Mouse (Mus musculus) lung, postnatal 0 days (tissue): ENCODE data around the gene Khdc1a. TPM values are rescaled to one million over a fixed set of nuclear protein-coding genes. Genes with fewer than 3 reads are reported as not detected.
"Not testable (repeated sequence)": the region's sequence is repeated elsewhere in the genome, so short reads cannot be mapped to it uniquely, and the experiment has no call there.

Experiments used
- ATAC-seq: fragments of 200-750 bp; cut with Nextera tagmentation; 2 replicates; pipeline ENCODE4 v1.8.0; 2017; ENCODE audit warnings: moderate library complexity
- DNase-seq: peaks from one replicate; pipeline ENCODE4 v3.0.0-alpha.2; 2016; ENCODE audit warnings: low spot score
- H3K27ac ChIP-seq: fragments of 300-500 bp; sonication (generic); 2 replicates; pipeline ENCODE4 v1.5.1; 2014; ENCODE audit warnings: antibody characterized with exemption, mild to moderate bottlenecking, low read length, mixed read lengths
- H3K27me3 ChIP-seq: fragments of 300-500 bp; sonication (generic); replicated peaks from 2 replicates; pipeline ENCODE4 v1.6.1; 2014; ENCODE audit warnings: low read length, mixed read lengths; ENCODE audit not compliant: insufficient read depth
- H3K36me3 ChIP-seq: fragments of 300-500 bp; sonication (generic); 2 replicates; pipeline ENCODE4 v1.6.1; 2014; ENCODE audit warnings: low read length, mixed read lengths; ENCODE audit not compliant: insufficient read depth
- H3K4me1 ChIP-seq: fragments of 300-500 bp; sonication (generic); 2 replicates; pipeline ENCODE4 v1.6.1; 2014; ENCODE audit warnings: antibody characterized with exemption, low read depth, low read length, mixed read lengths; ENCODE audit not compliant: insufficient read depth
- H3K4me2 ChIP-seq: fragments of 300-500 bp; sonication (generic); replicated peaks from 2 replicates; pipeline ENCODE4 v1.6.1; 2014; ENCODE audit warnings: low read depth, mild to moderate bottlenecking, low read length, moderate library complexity, mixed read lengths
- H3K4me3 ChIP-seq: fragments of 300-500 bp; sonication (generic); 2 replicates; pipeline ENCODE4 v1.5.1; 2014; ENCODE audit warnings: low read depth, low read length
- H3K9ac ChIP-seq: fragments of 300-500 bp; sonication (generic); replicated peaks from 2 replicates; pipeline ENCODE4 v1.6.1; 2014; ENCODE audit warnings: low read depth, mild to moderate bottlenecking
- H3K9me3 ChIP-seq: fragments of 300-500 bp; sonication (generic); 2 replicates; pipeline ENCODE4 v1.6.1; 2016; ENCODE audit warnings: low read length, mixed read lengths
- CTCF ChIP-seq: IDR thresholded peaks from 2 replicates; pipeline ENCODE4 v1.5.1; 2016; ENCODE audit warnings: antibody characterized with exemption, mild to moderate bottlenecking
- EP300 ChIP-seq: IDR thresholded peaks from 2 replicates; pipeline ENCODE4 v1.6.1; 2016; ENCODE audit warnings: antibody characterized with exemption, mild to moderate bottlenecking, control low read depth
- WGBS: fragments of 180-500 bp; shearing (Covaris S2); extraction: QIAGEN DNeasy Blood & Tissue Kit; methylation state at CpG from one replicate; pipeline ENCODE4 v1.1.7; 2014; 5-methylcytosine and 5-hydroxymethylcytosine counted together
- polyA plus RNA-seq: library from polyadenylated mRNA; unstranded; fragments of >200 nt; fragmentation: Nextera tagmentation; extraction: Ambion mirVana; gene quantifications from 2 replicates; pipeline ENCODE4 v1.2.1, GENCODE M21; 2015

The Khdc1a gene
- polyA plus RNA-seq, 1 experiment from 2014 or later = not detected

DNA sequence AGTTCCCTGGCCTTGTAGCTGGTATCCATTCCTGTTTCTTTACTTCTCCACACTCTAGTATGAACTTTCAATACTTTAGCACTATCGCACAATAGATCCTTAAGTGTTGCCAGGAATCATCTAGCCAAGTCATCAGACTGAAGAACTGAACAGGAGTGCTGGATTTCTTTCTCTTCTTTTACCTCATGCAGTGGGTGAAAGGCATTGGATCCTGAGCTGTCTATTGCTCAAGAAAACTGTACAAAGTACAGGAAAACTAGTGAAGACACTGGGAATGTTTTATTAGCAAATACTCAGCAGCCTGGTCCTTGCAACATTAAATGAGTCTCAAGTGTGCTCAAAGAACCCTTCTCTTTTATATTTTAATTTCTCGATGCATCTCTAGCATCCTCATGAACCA is 33.7 kb upstream of the Khdc1a start:
- Histone ChIP-seq H3K4me2 (no peak overlapping the region), H3K27me3 (no peaks in the 10 kb centered on the region), H3K36me3 (no peaks in the 10 kb centered on the region), H3K9ac (no peak overlapping the region), H3K27ac (no peak overlapping the region), H3K4me3 (no peak overlapping the region), H3K4me1 (no peaks in the 10 kb centered on the region), H3K9me3 (no peaks in the 10 kb centered on the region)
- ATAC-seq (no peak), DNase-seq (no peak)
- TF ChIP-seq EP300 (no peak), CTCF (no peak)
- WGBS = 77% methylated on average over 2 of the region's 2 CpGs

DNA sequence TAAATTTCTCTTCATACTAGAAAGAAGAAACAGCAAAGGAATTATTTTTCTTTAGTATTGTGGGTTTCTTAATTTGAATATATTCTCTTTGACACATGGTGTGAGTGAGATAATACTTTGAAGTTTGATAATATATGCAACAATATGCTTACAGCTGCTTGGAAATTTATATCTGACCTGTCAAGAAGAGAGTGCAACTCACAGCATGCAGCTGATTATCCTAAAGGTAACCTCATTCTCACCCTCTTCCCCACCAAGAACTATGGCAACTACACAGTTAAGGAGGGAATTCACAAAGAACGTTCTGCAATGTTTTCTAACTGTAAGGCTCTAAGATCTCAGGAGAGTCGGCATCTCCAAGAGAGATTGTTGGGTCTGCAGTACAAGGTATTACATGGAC is 33.1 kb upstream of the Khdc1a start:
- no peak overlapping the region for H3K4me3 ChIP-seq
- no peaks in the 10 kb centered on the region for H3K27me3 ChIP-seq
- no peak overlapping the region for H3K4me2 ChIP-seq
- no peak overlapping the region for H3K27ac ChIP-seq
- H3K4me1 ChIP-seq = no peaks in the 10 kb centered on the region
- ATAC-seq = no peak
- no peak for DNase-seq
- no peak for TF ChIP-seq EP300
- no peak for TF ChIP-seq CTCF
- H3K36me3 ChIP-seq = no peaks in the 10 kb centered on the region
- H3K9ac ChIP-seq = no peak overlapping the region
- 63% methylated on average over 2 of the region's 2 CpGs for WGBS
- H3K9me3 ChIP-seq = no peaks in the 10 kb centered on the region

DNA sequence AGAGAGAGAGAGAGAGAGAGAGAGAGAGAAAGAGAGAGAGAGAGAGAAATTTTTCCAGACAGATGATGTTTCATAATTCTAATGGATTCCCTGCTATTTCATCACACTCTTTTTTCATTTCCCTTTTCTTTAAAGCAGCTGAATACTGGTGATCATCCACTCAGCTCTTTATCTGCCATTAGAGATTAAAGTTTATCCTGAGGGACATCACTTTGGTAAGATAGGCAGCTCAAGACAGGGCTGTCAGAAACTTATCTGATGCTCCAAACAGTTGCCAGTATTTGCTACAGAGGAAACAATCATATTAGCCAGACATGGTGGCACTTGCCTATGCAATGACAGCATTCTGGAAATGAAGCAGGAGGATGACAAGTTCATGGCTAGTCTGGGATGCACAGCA is 31.2 kb upstream of the Khdc1a start:
- TF ChIP-seq EP300 (no peak), CTCF (no peak)
- no peak for ATAC-seq
- no peak overlapping the region for H3K4me2 ChIP-seq
- H3K9me3 ChIP-seq = no peaks in the 10 kb centered on the region
- DNase-seq = peak; percentile 19
- H3K36me3 ChIP-seq = no peaks in the 10 kb centered on the region
- H3K27me3 ChIP-seq = no peaks in the 10 kb centered on the region
- H3K27ac ChIP-seq = no peak overlapping the region
- no peak overlapping the region for H3K4me3 ChIP-seq
- no peak overlapping the region for H3K9ac ChIP-seq
- H3K4me1 ChIP-seq = no peaks in the 10 kb centered on the region

DNA sequence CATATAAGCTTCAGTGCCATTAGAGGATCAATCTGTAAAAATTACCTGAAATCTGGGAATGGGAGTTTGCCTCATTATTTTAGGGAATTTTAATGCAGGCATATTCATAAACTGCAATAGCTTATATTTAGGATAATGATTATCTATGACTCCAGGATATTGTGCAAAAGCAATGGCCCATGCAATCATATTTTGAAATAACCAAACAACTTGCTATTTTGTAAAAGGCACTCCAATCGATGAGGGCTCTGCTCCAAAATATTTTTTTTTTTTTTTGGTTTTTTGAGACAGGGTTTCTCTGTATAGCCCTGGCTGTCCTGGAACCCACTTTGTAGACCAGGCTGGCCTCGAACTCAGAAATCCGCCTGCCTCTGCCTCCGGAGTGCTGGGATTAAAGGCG is 29.2 kb upstream of the Khdc1a start:
- WGBS = 96% methylated on average over 5 of the region's 5 CpGs

DNA sequence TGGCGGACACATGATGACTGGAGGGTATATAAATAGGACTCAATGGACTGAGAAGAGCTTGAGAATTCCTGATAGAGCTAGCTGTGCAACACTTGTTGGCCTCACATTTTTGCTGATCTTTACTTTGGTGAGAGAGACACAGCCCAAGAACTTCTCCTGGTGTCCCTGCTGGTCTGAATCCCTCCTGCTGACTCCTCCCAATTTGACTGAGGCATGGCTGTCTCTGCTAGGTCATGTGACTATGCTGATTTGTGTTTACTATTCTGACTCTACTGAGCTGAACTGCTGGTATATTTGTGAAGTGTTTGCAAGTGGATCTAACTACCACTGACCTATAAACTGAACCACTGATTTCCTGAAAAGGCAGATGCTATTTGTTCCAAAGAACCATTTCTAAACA is 27.8 kb upstream of the Khdc1a start:
- Histone ChIP-seq H3K4me1 (no peaks in the 10 kb centered on the region), H3K9ac (no peak overlapping the region)
- ATAC-seq = no peak

More for the DNA sequence above, 29.2 kb upstream of the Khdc1a start:
- not testable (repeated sequence) for H3K4me3 ChIP-seq, H3K9ac ChIP-seq, H3K9me3 ChIP-seq, H3K27ac ChIP-seq, ATAC-seq, H3K27me3 ChIP-seq, DNase-seq, H3K4me1 ChIP-seq, H3K36me3 ChIP-seq, H3K4me2 ChIP-seq

DNA sequence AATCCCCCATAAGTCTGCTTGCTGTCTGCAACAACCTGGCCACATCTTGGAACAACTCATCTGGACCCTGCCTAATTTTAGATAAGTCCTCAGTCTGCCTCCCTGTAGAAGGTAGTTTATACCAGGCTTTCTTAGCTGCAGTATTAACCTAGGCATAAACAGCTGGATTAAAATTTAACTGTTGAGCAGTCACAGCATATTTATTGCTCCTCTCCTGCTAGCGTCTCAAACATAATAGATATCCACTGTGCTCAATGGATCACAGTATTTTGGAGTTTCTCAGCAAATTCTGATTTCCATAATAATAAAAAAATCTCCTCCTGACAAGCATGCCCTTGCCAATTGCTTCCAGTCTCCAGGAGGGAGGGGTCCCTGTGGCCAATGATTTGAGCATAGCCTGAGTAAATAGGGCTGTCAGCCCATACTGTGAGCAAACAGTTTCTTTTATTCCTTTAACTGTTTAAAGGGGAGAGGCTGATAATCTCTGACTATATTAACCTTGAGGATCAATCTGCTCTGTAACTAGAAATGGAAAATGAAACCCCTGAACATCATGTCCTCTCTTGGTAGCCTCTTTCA is 25.4 kb upstream of the Khdc1a start:
- DNase-seq = no peak
- no peak for TF ChIP-seq EP300
- no peak for TF ChIP-seq CTCF
- H3K9ac ChIP-seq = no peak overlapping the region
- H3K4me3 ChIP-seq = no peak overlapping the region
- no peak overlapping the region for H3K27ac ChIP-seq
- WGBS = 69% methylated on average over 1 of the region's 1 CpGs
- H3K4me2 ChIP-seq = no peak overlapping the region
- no peaks in the 10 kb centered on the region for H3K27me3 ChIP-seq
- no peaks in the 10 kb centered on the region for H3K4me1 ChIP-seq
- no peaks in the 10 kb centered on the region for H3K9me3 ChIP-seq
- ATAC-seq = no peak
- H3K36me3 ChIP-seq = no peaks in the 10 kb centered on the region

More for the DNA sequence above, 27.8 kb upstream of the Khdc1a start:
- Histone ChIP-seq H3K27me3 (no peaks in the 10 kb centered on the region), H3K9me3 (no peaks in the 10 kb centered on the region), H3K4me3 (no peak overlapping the region), H3K27ac (no peak overlapping the region), H3K4me2 (no peak overlapping the region), H3K36me3 (no peaks in the 10 kb centered on the region)
- DNase-seq = no peak
- TF ChIP-seq EP300 (no peak), CTCF (no peak)
- WGBS = 92% methylated on average over 1 of the region's 1 CpGs

DNA sequence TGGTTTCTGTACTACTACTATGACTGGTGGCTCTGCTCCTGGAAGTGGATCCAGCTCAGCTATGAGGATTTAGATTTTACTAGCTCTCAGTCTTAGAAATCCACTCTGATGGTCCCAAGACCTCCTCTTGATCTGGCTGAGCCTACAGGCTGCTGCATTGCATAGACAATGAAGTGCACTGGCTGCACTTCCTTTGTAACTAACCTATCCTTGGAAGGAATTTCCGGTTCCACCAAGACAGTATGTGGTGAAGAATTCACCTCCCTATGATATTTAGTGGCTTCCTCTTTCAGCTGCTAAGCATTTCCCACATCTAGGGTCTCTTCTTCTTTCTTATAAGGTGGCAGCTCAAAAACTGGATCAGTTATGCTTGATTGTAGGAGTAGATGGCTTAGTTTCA is 24.8 kb upstream of the Khdc1a start:
- 80% methylated on average over 1 of the region's 1 CpGs for WGBS
- H3K9ac ChIP-seq = no peak overlapping the region

More for the DNA sequence above, 24.8 kb upstream of the Khdc1a start:
- Histone ChIP-seq H3K27me3 (no peaks in the 10 kb centered on the region), H3K4me1 (no peaks in the 10 kb centered on the region), H3K9me3 (no peaks in the 10 kb centered on the region), H3K27ac (no peak overlapping the region), H3K4me3 (no peak overlapping the region), H3K4me2 (no peak overlapping the region), H3K36me3 (no peaks in the 10 kb centered on the region)
- DNase-seq = no peak
- TF ChIP-seq CTCF (no peak), EP300 (no peak)
- ATAC-seq = no peak
